Mouse (Mus musculus): Measurements from ENCODE around the gene Kcnj2. TPM values are rescaled to one million over a fixed set of nuclear protein-coding genes. Genes with fewer than 3 reads are reported as not detected.

Gene Kcnj2
- polyA plus RNA-seq (2017; shearing (Covaris generic)), result 0.07 TPM

DNA sequence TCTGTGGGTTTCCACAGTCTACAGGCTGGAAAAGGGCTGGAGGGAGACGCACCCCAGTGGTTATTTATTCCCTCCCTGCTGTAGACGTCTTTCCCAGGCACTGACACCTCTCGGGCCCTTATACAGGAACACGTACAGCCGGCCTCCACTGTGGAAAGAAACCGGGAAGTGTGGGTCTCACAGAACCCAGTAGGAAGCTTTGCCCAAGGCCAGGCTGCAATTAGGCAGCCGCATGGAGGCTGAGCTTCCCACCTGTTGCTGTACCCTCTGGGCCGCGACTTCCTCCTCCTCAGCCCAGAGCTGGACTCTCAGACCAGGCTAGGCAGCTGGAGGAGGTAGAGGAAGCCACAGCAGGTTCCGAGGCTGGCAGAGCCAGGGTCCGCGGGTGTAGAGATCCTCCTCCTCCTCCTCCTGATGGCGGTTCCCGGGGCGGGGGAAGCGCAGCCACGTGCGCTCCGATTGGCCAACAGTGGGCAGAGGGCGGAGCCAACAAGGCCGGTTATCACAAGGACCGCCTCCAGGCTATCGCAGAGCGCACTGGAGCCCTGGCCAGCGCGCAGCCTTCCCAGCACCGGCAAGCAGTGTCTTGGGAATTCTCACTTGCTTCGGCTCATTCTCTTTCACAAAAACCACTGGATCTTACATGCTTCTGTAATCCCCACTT lies at the start of gene Kcnj2:
Gene Kcnj2 (plus strand): TSS at position 530 of the 664 bp plus-strand sequence.

Other genes starting within 250 kb of the Kcnj2 start
- gene Kcnj16, start 98.1 kb upstream of the Kcnj2 start, polyA plus RNA-seq (2017; shearing (Covaris generic)), result 0.55 TPM